Mouse (Mus musculus): ENCODE data around the gene Ptn. TPM values are rescaled to one million over a fixed set of nuclear protein-coding genes. Genes with fewer than 3 reads are reported as not detected.

Gene Ptn
- total and polyA plus RNA-seq, 3 experiments, result not detected

DNA sequence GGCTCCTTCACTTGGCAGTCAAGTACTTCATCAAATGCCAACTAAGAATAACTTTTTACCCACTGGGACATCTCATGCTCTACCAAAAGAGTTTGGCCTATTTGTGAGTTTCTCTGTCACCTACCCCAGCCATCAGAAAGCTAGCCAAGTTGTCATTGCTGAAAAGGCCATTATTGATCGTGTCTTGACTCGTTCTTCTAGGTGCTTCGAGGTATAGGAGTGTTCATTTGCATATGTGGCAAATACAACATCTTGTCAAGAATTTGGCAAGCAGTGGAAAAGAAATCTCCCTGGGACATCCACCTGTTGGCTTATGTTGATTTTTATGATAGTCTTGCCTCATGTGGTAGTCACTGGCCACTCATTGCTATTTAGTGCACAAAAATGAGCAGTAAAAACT, 43.1 kb downstream of the Ptn start:
- Histone ChIP-seq H3K79me2 (ENCODE audit: control insufficient read depth, insufficient read depth, low read length, poor library complexity) (no peaks in the 10 kb centered on the region), H3K9me3 (replicated peaks; ENCODE audit: insufficient read depth, low read length) (no peaks in the 10 kb centered on the region), H3K27ac (ENCODE audit: control insufficient read depth, low read depth, low read length) (no peak overlapping the region), H3K4me3 (ENCODE audit: control insufficient read depth in 1 of 2, insufficient read depth in 1 of 2, low read depth in 2 of 2, low read length in 2 of 2) (no peak overlapping the region), H3K27me3 (ENCODE audit: control insufficient read depth in 1 of 2, insufficient read depth in 2 of 2, low read length in 2 of 2) (no peaks in the 10 kb centered on the region), H3K9ac (ENCODE audit: control insufficient read depth, low read depth, low read length, poor library complexity, severe bottlenecking) (no peak overlapping the region), H3K4me1 (ENCODE audit: control insufficient read depth in 1 of 2, insufficient read depth in 2 of 2, low read length in 2 of 2) (no peaks in the 10 kb centered on the region), H3K36me3 (ENCODE audit: control insufficient read depth in 1 of 2, insufficient read depth in 2 of 2, low read length in 2 of 2) (no peaks in the 10 kb centered on the region)
- no peak for TF ChIP-seq POLR2AphosphoS2 (IDR thresholded peaks at IDR 0.05; ENCODE audit: low read length)
- no peak for TF ChIP-seq USF1 (IDR thresholded peaks at IDR 0.05; ENCODE audit: low read depth, low read length)
- TF ChIP-seq TCF12 (IDR thresholded peaks at IDR 0.05; ENCODE audit: low read depth, low read length), result no peak
- TF ChIP-seq TBP (IDR thresholded peaks at IDR 0.05; ENCODE audit: low read depth, low read length), result no peak
- no peak for TF ChIP-seq MYC (IDR thresholded peaks at IDR 0.05; ENCODE audit: low read depth, low read length)
- TF ChIP-seq POLR2A (IDR thresholded peaks at IDR 0.05; ENCODE audit: control insufficient read depth in 1 of 2, insufficient read depth in 1 of 2, low read depth in 1 of 2, low read length in 2 of 2, poor library complexity in 1 of 2), result no peak
- no peak for TF ChIP-seq USF2 (IDR thresholded peaks at IDR 0.05; ENCODE audit: borderline replicate concordance in 1 of 2, insufficient read depth in 1 of 2, low read depth in 1 of 2, low read length in 2 of 2)
- DNase-seq (ENCODE audit: low read depth, low spot score), result no peak

GRCm38 (mm10) chr6:36755001-36755885, 54.8 kb downstream of the Ptn start:
- Histone ChIP-seq H3K4me1 (ENCODE audit: control insufficient read depth in 1 of 2, insufficient read depth in 2 of 2, low read length in 2 of 2) (no peaks in the 10 kb centered on the region), H3K27me3 (ENCODE audit: control insufficient read depth in 1 of 2, insufficient read depth in 2 of 2, low read length in 2 of 2) (no peaks in the 10 kb centered on the region), H3K36me3 (ENCODE audit: control insufficient read depth in 1 of 2, insufficient read depth in 2 of 2, low read length in 2 of 2) (no peaks in the 10 kb centered on the region), H3K4me3 (ENCODE audit: control insufficient read depth in 1 of 2, insufficient read depth in 1 of 2, low read depth in 2 of 2, low read length in 2 of 2) (no peak overlapping the region), H3K9me3 (replicated peaks; ENCODE audit: insufficient read depth, low read length) (no peaks in the 10 kb centered on the region), H3K27ac (ENCODE audit: control insufficient read depth, low read depth, low read length) (no peak overlapping the region), H3K9ac (ENCODE audit: control insufficient read depth, low read depth, low read length, poor library complexity, severe bottlenecking) (no peak overlapping the region), H3K79me2 (ENCODE audit: control insufficient read depth, insufficient read depth, low read length, poor library complexity) (no peaks in the 10 kb centered on the region)
- no peak for TF ChIP-seq MAFK (IDR thresholded peaks at IDR 0.05; ENCODE audit: borderline replicate concordance, low read depth, low read length)
- TF ChIP-seq MAX (IDR thresholded peaks at IDR 0.05; ENCODE audit: low read length), result no peak
- TF ChIP-seq CHD2 (IDR thresholded peaks at IDR 0.05; ENCODE audit: low read length), result no peak
- no peak for TF ChIP-seq JUND (IDR thresholded peaks at IDR 0.05; ENCODE audit: low read depth, low read length)
- TF ChIP-seq NELFE (IDR thresholded peaks at IDR 0.05; ENCODE audit: low read depth, low read length), result no peak
- no peak for TF ChIP-seq HCFC1 (IDR thresholded peaks at IDR 0.05; ENCODE audit: low read depth, low read length)
- DNase-seq (ENCODE audit: low read depth, low spot score), result no peak

DNA sequence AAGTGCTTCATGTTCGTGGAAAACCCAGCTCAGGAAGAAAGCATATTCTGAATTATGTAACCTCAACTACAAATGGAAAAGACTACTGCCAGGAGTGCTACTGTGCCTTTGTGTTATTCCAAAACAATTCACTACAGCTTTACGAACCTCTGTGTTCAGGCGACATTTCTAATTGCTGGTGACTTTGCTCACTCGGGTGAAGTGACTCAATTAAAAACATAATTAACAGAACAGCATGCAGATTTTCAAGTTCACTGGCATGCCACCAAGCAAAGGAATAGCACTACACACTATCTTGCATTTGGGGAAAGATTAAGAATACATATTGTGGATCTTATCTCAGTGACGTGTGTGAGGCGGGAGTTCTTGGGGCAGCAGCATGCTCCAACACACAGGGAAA, 57.1 kb downstream of the Ptn start:
- H3K4me3 ChIP-seq (ENCODE audit: control insufficient read depth in 1 of 2, insufficient read depth in 1 of 2, low read depth in 2 of 2, low read length in 2 of 2), result no peak overlapping the region
- no peaks in the 10 kb centered on the region for H3K4me1 ChIP-seq (ENCODE audit: control insufficient read depth in 1 of 2, insufficient read depth in 2 of 2, low read length in 2 of 2)
- H3K27ac ChIP-seq (ENCODE audit: control insufficient read depth, low read depth, low read length), result no peak overlapping the region
- H3K79me2 ChIP-seq (ENCODE audit: control insufficient read depth, insufficient read depth, low read length, poor library complexity), result no peaks in the 10 kb centered on the region
- H3K27me3 ChIP-seq (ENCODE audit: control insufficient read depth in 1 of 2, insufficient read depth in 2 of 2, low read length in 2 of 2), result no peaks in the 10 kb centered on the region
- H3K9me3 ChIP-seq (replicated peaks; ENCODE audit: insufficient read depth, low read length), result no peaks in the 10 kb centered on the region
- no peak overlapping the region for H3K9ac ChIP-seq (ENCODE audit: control insufficient read depth, low read depth, low read length, poor library complexity, severe bottlenecking)
- TF ChIP-seq TCF12 (IDR thresholded peaks at IDR 0.05; ENCODE audit: low read depth, low read length) (no peak), RAD21 (IDR thresholded peaks at IDR 0.05; ENCODE audit: low read depth, low read length) (no peak), SIN3A (IDR thresholded peaks at IDR 0.05; ENCODE audit: low read length) (no peak), POLR2A (IDR thresholded peaks at IDR 0.05; ENCODE audit: control insufficient read depth in 1 of 2, insufficient read depth in 1 of 2, low read depth in 1 of 2, low read length in 2 of 2, poor library complexity in 1 of 2) (no peak), E2F4 (IDR thresholded peaks at IDR 0.05; ENCODE audit: borderline replicate concordance, low read depth, low read length) (no peak), ZC3H11A (IDR thresholded peaks at IDR 0.05; ENCODE audit: low read depth, low read length) (no peak)
- no peak for DNase-seq (ENCODE audit: low read depth, low spot score)
- no peaks in the 10 kb centered on the region for H3K36me3 ChIP-seq (ENCODE audit: control insufficient read depth in 1 of 2, insufficient read depth in 2 of 2, low read length in 2 of 2)

Data from MEL (cell line).